Mouse (Mus musculus): Measurements from ENCODE around the gene Dppa1. TPM values are rescaled to one million over a fixed set of nuclear protein-coding genes. Genes with fewer than 3 reads are reported as not detected.

Dppa1 gene
- total RNA-seq, 2 experiments from 2014 or later = not detected

- DNase-seq (ENCODE audit: low spot score in 2 of 2) = no peak
Measured at GRCm38 (mm10) chr11:46561096-46561495, 68.0 kb downstream of the Dppa1 start.

Other genes with a start within 250 kb of the Dppa1 start
- under 1 TPM; 0.31 to 0.48 TPM for gene Itk, start 239.7 kb downstream of the Dppa1 start, total RNA-seq (2021)
- gene Fam71b, start 232.7 kb downstream of the Dppa1 start, total RNA-seq (2021) = not detected
- gene Med7, start 192.3 kb downstream of the Dppa1 start, total RNA-seq (2021) = 10 to 100 TPM; 38.6 to 40.4 TPM
- gene Havcr2, start 174.3 kb downstream of the Dppa1 start, total RNA-seq (2021) = 1 to 10 TPM in 1 of 2 experiments, under 1 TPM in 1; 0.75 to 1.4 TPM
- not detected for gene Gm12169, start 105.0 kb downstream of the Dppa1 start, total RNA-seq (2021)
- not detected for gene BC053393, start 57.7 kb downstream of the Dppa1 start, total RNA-seq (2021)
- not detected for gene Timd2, start 77.8 kb upstream of the Dppa1 start, total RNA-seq (2021)
- not detected for gene Havcr1, start 105.8 kb upstream of the Dppa1 start, total RNA-seq (2021)
- gene Timd4, start 181.5 kb upstream of the Dppa1 start, total RNA-seq (2021) = not detected